Mouse (Mus musculus) bone marrow macrophage, adult 2 months (primary cell): Measurements from ENCODE around the gene Hmgb3.

Source experiments
- CTCF ChIP-seq: IDR thresholded peaks from 2 replicates; pipeline ENCODE4 v1.5.1; 2012; ENCODE audit warnings: low read depth, mild to moderate bottlenecking, low read length, moderate library complexity
- POLR2A ChIP-seq: IDR thresholded peaks from 2 replicates; pipeline ENCODE4 v1.6.1; 2012; ENCODE audit warnings: mild to moderate bottlenecking, low read depth, low read length, borderline replicate concordance

GRCm38 (mm10) chrX:71525593-71526299, 30.0 kb upstream of the Hmgb3 start:
- TF ChIP-seq CTCF (no peak), POLR2A (no peak)
